Mouse (Mus musculus) stomach, postnatal 0 days (tissue): ENCODE measurements at regions not wholly inside any gene's neighbourhood (a gene's known extent, or its start where the extent isn't known, plus 50 kb on each side); places are given as distances from the start of the nearest gene placed in this dataset.

Experiments used
- ATAC-seq: fragments of 200-750 bp; cut with Nextera tagmentation; 2 replicates; pipeline ENCODE4 v1.8.0; 2017; ENCODE audit not compliant: low FRiP score, low TSS enrichment
- DNase-seq: peaks from one replicate; pipeline ENCODE4 v3.0.0-alpha.2; 2016; ENCODE audit warnings: low spot score
- H3K27ac ChIP-seq: fragments of 300-500 bp; sonication (generic); replicated peaks from 2 replicates; pipeline ENCODE4 v1.5.1; 2014; ENCODE audit warnings: mild to moderate bottlenecking, control low read depth
- H3K27me3 ChIP-seq: fragments of 300-500 bp; sonication (generic); 2 replicates; pipeline ENCODE4 v1.6.1; 2014; ENCODE audit warnings: low read length; ENCODE audit not compliant: control insufficient read depth, insufficient read depth
- H3K36me3 ChIP-seq: fragments of 300-500 bp; sonication (generic); 2 replicates; pipeline ENCODE4 v1.6.1; 2014; ENCODE audit warnings: low read length, mixed read lengths; ENCODE audit not compliant: control insufficient read depth, insufficient read depth
- H3K4me1 ChIP-seq: fragments of 300-500 bp; sonication (generic); replicated peaks from 2 replicates; pipeline ENCODE4 v1.6.1; 2014; ENCODE audit warnings: antibody characterized with exemption; ENCODE audit not compliant: control insufficient read depth, insufficient read depth
- H3K4me2 ChIP-seq: fragments of 300-500 bp; sonication (generic); replicated peaks from 2 replicates; pipeline ENCODE4 v1.6.1; 2014; ENCODE audit warnings: low read depth, mild to moderate bottlenecking, control low read depth, moderate library complexity
- H3K4me3 ChIP-seq: fragments of 300-500 bp; sonication (generic); 2 replicates; pipeline ENCODE4 v1.5.1; 2014; ENCODE audit warnings: low read depth, low read length, control low read depth
- H3K9ac ChIP-seq: fragments of 300-500 bp; sonication (generic); 2 replicates; pipeline ENCODE4 v1.6.1; 2014; ENCODE audit warnings: mild to moderate bottlenecking, low read length, control low read depth, mixed read lengths
- H3K9me3 ChIP-seq: fragments of 300-500 bp; sonication (generic); 2 replicates; pipeline ENCODE4 v1.6.1; 2016; ENCODE audit warnings: low read length; ENCODE audit not compliant: control insufficient read depth
- CTCF ChIP-seq: IDR thresholded peaks from 2 replicates; pipeline ENCODE4 v1.5.1; 2016; ENCODE audit warnings: antibody characterized with exemption, low read depth, mild to moderate bottlenecking, moderate library complexity
- EP300 ChIP-seq: optimal IDR thresholded peaks from 2 replicates; pipeline ENCODE3; 2016; ENCODE audit warnings: antibody characterized with exemption
- WGBS: fragments of 180-500 bp; shearing (Covaris S2); extraction: QIAGEN DNeasy Blood & Tissue Kit; methylation state at CpG from one replicate; pipeline ENCODE4 v1.1.7; 2014; 5-methylcytosine and 5-hydroxymethylcytosine counted together

GRCm38 (mm10) chr14:54042286-54042685 is 211.6 kb downstream of the Dad1 start:
- no peak for TF ChIP-seq CTCF
- no peak for TF ChIP-seq EP300
- Histone ChIP-seq H3K27ac (no peak overlapping the region), H3K36me3 (no peaks in the 10 kb centered on the region), H3K9ac (no peak overlapping the region), H3K4me3 (no peak overlapping the region), H3K4me1 (no peaks in the 10 kb centered on the region), H3K4me2 (no peak overlapping the region), H3K9me3 (no peaks in the 10 kb centered on the region), H3K27me3 (no peaks in the 10 kb centered on the region)
- DNase-seq (no peak), ATAC-seq (no peak)
- WGBS = 91% methylated on average over 2 of the region's 2 CpGs

- H3K4me1 ChIP-seq = no peaks in the 10 kb centered on the region
- H3K9me3 ChIP-seq = no peaks in the 10 kb centered on the region
- TF ChIP-seq EP300 = no peak
- TF ChIP-seq CTCF = no peak
- 76% methylated on average over 2 of the region's 2 CpGs for WGBS
- DNase-seq (no peak), ATAC-seq (no peak)
- no peaks in the 10 kb centered on the region for H3K27me3 ChIP-seq
- no peak overlapping the region for H3K4me2 ChIP-seq
- no peak overlapping the region for H3K27ac ChIP-seq
- H3K9ac ChIP-seq = no peak overlapping the region
- no peaks in the 10 kb centered on the region for H3K36me3 ChIP-seq
- H3K4me3 ChIP-seq = no peak overlapping the region
Measured at GRCm38 (mm10) chr14:54040644-54041043, 213.3 kb downstream of the Dad1 start.

- no peak for ATAC-seq
- Histone ChIP-seq H3K4me2 (no peak overlapping the region), H3K4me1 (no peaks in the 10 kb centered on the region), H3K27ac (no peak overlapping the region), H3K4me3 (no peak overlapping the region), H3K36me3 (no peaks in the 10 kb centered on the region), H3K9ac (no peak overlapping the region), H3K27me3 (no peaks in the 10 kb centered on the region), H3K9me3 (no peaks in the 10 kb centered on the region)
- DNase-seq = no peak
- 68% methylated on average over 2 of the region's 2 CpGs for WGBS
- TF ChIP-seq CTCF = no peak
- no peak for TF ChIP-seq EP300
Measured at GRCm38 (mm10) chr14:54034516-54034915, 219.4 kb downstream of the Dad1 start.

- no peak overlapping the region for H3K4me2 ChIP-seq
- no peaks in the 10 kb centered on the region for H3K9me3 ChIP-seq
- H3K9ac ChIP-seq = no peak overlapping the region
- no peaks in the 10 kb centered on the region for H3K27me3 ChIP-seq
- no peak overlapping the region for H3K4me3 ChIP-seq
- TF ChIP-seq CTCF (no peak), EP300 (no peak)
- DNase-seq (no peak), ATAC-seq (no peak)
- no peaks in the 10 kb centered on the region for H3K4me1 ChIP-seq
- WGBS = 46% methylated on average over 4 of the region's 4 CpGs
- no peaks in the 10 kb centered on the region for H3K36me3 ChIP-seq
- H3K27ac ChIP-seq = no peak overlapping the region
Measured at GRCm38 (mm10) chr14:54023552-54023951, 230.4 kb downstream of the Dad1 start.

- Histone ChIP-seq H3K4me2 (no peak overlapping the region), H3K27me3 (no peaks in the 10 kb centered on the region), H3K27ac (no peak overlapping the region), H3K9me3 (no peaks in the 10 kb centered on the region), H3K36me3 (no peaks in the 10 kb centered on the region), H3K4me1 (no peaks in the 10 kb centered on the region), H3K4me3 (no peak overlapping the region), H3K9ac (no peak overlapping the region)
- 86% methylated on average over 6 of the region's 6 CpGs for WGBS
- no peak for TF ChIP-seq CTCF
- TF ChIP-seq EP300 = no peak
- ATAC-seq (no peak), DNase-seq (no peak)
Measured at GRCm38 (mm10) chr14:54021443-54021842, 232.5 kb downstream of the Dad1 start.

GRCm38 (mm10) chr14:54014628-54015027 is 239.3 kb downstream of the Dad1 start:
- no peak overlapping the region for H3K9ac ChIP-seq
- no peaks in the 10 kb centered on the region for H3K4me1 ChIP-seq
- no peaks in the 10 kb centered on the region for H3K36me3 ChIP-seq
- DNase-seq = no peak
- no peak for ATAC-seq
- no peaks in the 10 kb centered on the region for H3K9me3 ChIP-seq
- no peak overlapping the region for H3K4me2 ChIP-seq
- H3K27me3 ChIP-seq = no peaks in the 10 kb centered on the region
- H3K27ac ChIP-seq = no peak overlapping the region
- no peak overlapping the region for H3K4me3 ChIP-seq
- 85% methylated on average over 10 of the region's 10 CpGs for WGBS
- TF ChIP-seq CTCF (no peak), EP300 (no peak)
